Mouse (Mus musculus): ENCODE results near the gene Traf5.

The Traf5 gene

GRCm38 (mm10) chr1:192091806-192092772 is at the start of gene Traf5:
TSS of gene Traf5 (minus strand) at chr1:192092559.
- peak; percentile 89 for DNase-seq (ENCODE audit: low read depth, low spot score)

- DNase-seq (ENCODE audit: low read depth, low spot score) = no peak
Measured at GRCm38 (mm10) chr1:192140313-192140712, 48.0 kb upstream of the Traf5 start.

GRCm38 (mm10) chr1:192137926-192138910 is 45.9 kb upstream of the Traf5 start, which contains the start of gene Rcor3:
TSS of gene Rcor3 (minus strand) at chr1:192138062.
- peak; percentile 60 for DNase-seq (ENCODE audit: low read depth, low spot score)

- DNase-seq (ENCODE audit: low read depth, low spot score) = peak; percentile 37
Measured at GRCm38 (mm10) chr1:192137291-192137925, 45.0 kb upstream of the Traf5 start.

GRCm38 (mm10) chr1:192136561-192137290 is 44.4 kb upstream of the Traf5 start:
- DNase-seq (ENCODE audit: low read depth, low spot score) = peak; percentile 87

- no peak for DNase-seq (ENCODE audit: low read depth, low spot score)
Measured at GRCm38 (mm10) chr1:192130202-192130601, 37.8 kb upstream of the Traf5 start.

- DNase-seq (ENCODE audit: low read depth, low spot score) = no peak
Measured at GRCm38 (mm10) chr1:192128343-192128742, 36.0 kb upstream of the Traf5 start.

GRCm38 (mm10) chr1:192125761-192126160 is 33.4 kb upstream of the Traf5 start:
- DNase-seq (ENCODE audit: low read depth, low spot score) = no peak

- DNase-seq (ENCODE audit: low read depth, low spot score) = no peak
Measured at GRCm38 (mm10) chr1:192116262-192116661, 23.9 kb upstream of the Traf5 start.

- DNase-seq (ENCODE audit: low read depth, low spot score) = no peak
Measured at GRCm38 (mm10) chr1:192115378-192115777, 23.0 kb upstream of the Traf5 start.

- no peak for DNase-seq (ENCODE audit: low read depth, low spot score)
Measured at GRCm38 (mm10) chr1:192109169-192109568, 16.8 kb upstream of the Traf5 start.

GRCm38 (mm10) chr1:192107352-192107751 is 15.0 kb upstream of the Traf5 start:
- DNase-seq (ENCODE audit: low read depth, low spot score) = peak; percentile 27

GRCm38 (mm10) chr1:192105902-192106389 is 13.6 kb upstream of the Traf5 start:
- DNase-seq (ENCODE audit: low read depth, low spot score) = no peak

GRCm38 (mm10) chr1:192104021-192104420 is 11.7 kb upstream of the Traf5 start:
- no peak for DNase-seq (ENCODE audit: low read depth, low spot score)

- DNase-seq (ENCODE audit: low read depth, low spot score) = no peak
Measured at GRCm38 (mm10) chr1:192103176-192103575, 10.8 kb upstream of the Traf5 start.

GRCm38 (mm10) chr1:192101359-192101758 is 9.0 kb upstream of the Traf5 start:
- no peak for DNase-seq (ENCODE audit: low read depth, low spot score)

- DNase-seq (ENCODE audit: low read depth, low spot score) = no peak
Measured at GRCm38 (mm10) chr1:192100742-192101141, 8.4 kb upstream of the Traf5 start.

- no peak for DNase-seq (ENCODE audit: low read depth, low spot score)
Measured at GRCm38 (mm10) chr1:192095626-192096025, 3.3 kb upstream of the Traf5 start.

GRCm38 (mm10) chr1:192094451-192095170 is 2.3 kb upstream of the Traf5 start:
- peak; percentile 75 for DNase-seq (ENCODE audit: low read depth, low spot score)
